Mouse (Mus musculus): ENCODE results near the gene Usp35. TPM values are rescaled to one million over a fixed set of nuclear protein-coding genes. Genes with fewer than 3 reads are reported as not detected.

Gene Usp35
- polyA plus RNA-seq (2011; ENCODE audit: insufficient read depth, insufficient read length, low replicate concordance, missing spikeins), result 3.8 and 6.4 TPM in 2 replicates

DNA sequence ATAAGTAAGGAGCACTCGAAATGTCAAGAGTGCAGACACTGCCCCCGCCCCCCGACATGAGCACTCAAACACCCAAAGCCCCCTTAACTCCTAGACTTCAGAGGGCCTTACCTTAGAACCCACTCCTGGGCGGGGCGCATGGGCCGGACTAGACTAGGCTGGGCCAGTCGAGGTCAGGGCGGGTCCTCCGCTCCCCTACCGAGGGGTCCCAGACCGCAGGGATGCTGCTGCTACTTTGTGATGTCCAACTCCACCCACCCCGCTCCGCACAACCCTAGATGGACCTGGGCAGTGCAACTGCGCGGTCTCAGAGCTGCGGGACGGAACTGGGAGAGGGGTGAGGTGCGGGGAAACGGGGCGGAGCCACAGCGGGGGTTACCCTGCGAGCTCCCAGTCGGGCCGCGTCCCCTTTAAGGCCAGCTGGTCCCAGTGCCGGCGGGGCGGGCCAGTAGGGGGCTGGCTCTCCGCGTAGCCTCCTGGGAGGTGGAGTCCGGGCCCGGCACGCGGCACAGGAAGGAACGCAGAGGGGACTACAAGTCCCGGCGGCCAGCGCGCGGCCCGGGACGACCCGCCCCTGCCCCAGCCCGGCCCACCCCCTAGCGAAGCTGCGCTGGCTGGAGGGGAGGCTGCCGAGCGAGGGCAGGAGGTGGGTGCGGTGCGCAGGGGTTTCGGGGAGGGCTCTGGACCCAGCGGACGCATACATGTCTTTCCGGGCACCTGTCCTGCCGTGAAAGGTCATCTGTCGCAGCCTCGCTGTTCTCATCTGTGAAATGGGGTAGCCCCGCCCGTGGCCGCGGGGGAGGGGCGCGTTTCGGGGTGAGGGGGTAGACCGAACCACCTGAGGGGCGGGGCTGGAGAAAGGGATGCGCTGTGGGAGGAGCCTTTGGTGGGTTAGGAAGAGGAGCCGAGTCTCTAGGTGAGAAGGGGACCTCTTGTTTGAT, at the start of gene Usp35, which contains the start of gene Kctd21:
Usp35 (minus strand) TSS at position 295 of the 941 bp plus-strand sequence.
Kctd21 (plus strand) TSS at position 602 of the 941 bp plus-strand sequence.
- H3K27ac ChIP-seq (ENCODE audit: control insufficient read depth, insufficient read depth, low read depth, low read length, poor library complexity), result peak within 1 kb of the TSS; percentile 50; the same call in 1 of the 2 replicates
- peak; percentile 13; the same call in 1 of the 2 replicates for TF ChIP-seq CTCF (IDR thresholded peaks at IDR 0.05; ENCODE audit: control insufficient read depth, insufficient read depth, low read length)
- TF ChIP-seq POLR2A (IDR thresholded peaks at IDR 0.05; ENCODE audit: borderline replicate concordance, control insufficient read depth, low read depth, low read length), result peak; percentile 45; the same call in 1 of the 2 replicates
- 1% methylated on average over 68 of the region's 68 CpGs for WGBS
- H3K4me3 ChIP-seq (replicated peaks; ENCODE audit: control insufficient read depth, low read depth, low read length), result peak within 1 kb of the TSS; percentile 97
- H3K4me1 ChIP-seq (ENCODE audit: control insufficient read depth, insufficient read depth, low read length), result no peaks in the 10 kb centered on the region

DNA sequence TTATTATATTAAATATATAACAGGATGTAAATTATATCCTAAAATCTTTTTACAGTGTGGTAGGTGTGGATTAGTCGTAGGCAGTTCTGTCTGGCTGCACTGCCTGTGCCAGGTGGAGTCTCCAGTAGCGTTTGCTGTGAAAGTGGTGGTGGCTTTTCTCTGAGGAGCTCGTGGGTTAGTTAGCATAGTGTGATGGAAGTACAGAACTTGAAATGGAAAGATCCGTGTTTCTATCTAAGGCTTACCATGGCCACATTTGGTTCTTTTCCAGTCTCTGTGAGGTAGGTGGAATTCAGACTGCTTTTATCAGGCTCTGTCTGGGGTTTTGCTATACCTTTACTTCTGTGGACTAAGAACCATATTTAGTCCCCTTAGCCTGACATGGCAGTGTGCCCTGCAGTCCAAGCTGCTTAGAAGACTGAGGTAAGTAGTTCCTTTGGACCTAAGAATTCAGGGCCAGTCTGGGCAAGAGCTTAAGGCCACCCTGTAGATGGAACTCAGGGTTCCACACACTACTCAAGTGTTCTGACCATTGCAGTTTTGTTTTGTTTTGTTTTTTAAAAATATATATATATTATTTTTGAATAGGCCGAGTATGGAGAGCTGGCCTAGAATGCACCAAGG, 48.8 kb upstream of the Usp35 start:
- 86% methylated on average over 5 of the region's 5 CpGs for WGBS
- H3K27ac ChIP-seq (ENCODE audit: control insufficient read depth, insufficient read depth, low read depth, low read length, poor library complexity), result no peak overlapping the region
- no peak for TF ChIP-seq POLR2A (IDR thresholded peaks at IDR 0.05; ENCODE audit: borderline replicate concordance, control insufficient read depth, low read depth, low read length)
- TF ChIP-seq CTCF (IDR thresholded peaks at IDR 0.05; ENCODE audit: control insufficient read depth, insufficient read depth, low read length), result no peak
- H3K4me1 ChIP-seq (ENCODE audit: control insufficient read depth, insufficient read depth, low read length), result no peaks in the 10 kb centered on the region; the same call in 1 of the 2 replicates
- H3K4me3 ChIP-seq (replicated peaks; ENCODE audit: control insufficient read depth, low read depth, low read length), result no peak overlapping the region

DNA sequence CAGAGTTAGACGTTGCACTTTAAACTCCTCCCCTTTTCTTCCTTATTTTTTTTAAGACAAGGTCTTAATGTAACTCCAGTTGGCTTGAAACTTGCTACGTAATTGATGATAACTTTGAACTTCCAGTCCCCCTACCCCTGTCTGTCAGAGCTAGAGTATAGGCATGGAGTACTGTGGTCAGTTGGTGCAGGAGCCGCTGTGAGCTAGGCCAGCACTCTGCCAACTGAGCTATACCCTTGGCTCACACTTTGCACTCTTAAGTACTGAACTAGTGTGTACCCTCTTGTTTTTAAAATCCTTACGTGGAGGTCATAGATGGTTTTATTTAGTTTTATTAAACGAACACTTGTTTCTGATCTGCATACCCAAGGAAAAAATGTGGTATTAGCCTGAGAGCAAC, 47.5 kb upstream of the Usp35 start:
- H3K4me1 ChIP-seq (ENCODE audit: control insufficient read depth, insufficient read depth, low read length), result no peaks in the 10 kb centered on the region; the same call in 1 of the 2 replicates
- H3K27ac ChIP-seq (ENCODE audit: control insufficient read depth, insufficient read depth, low read depth, low read length, poor library complexity), result no peak overlapping the region
- TF ChIP-seq POLR2A (IDR thresholded peaks at IDR 0.05; ENCODE audit: borderline replicate concordance, control insufficient read depth, low read depth, low read length), result no peak
- no peak for TF ChIP-seq CTCF (IDR thresholded peaks at IDR 0.05; ENCODE audit: control insufficient read depth, insufficient read depth, low read length)
- no peak overlapping the region for H3K4me3 ChIP-seq (replicated peaks; ENCODE audit: control insufficient read depth, low read depth, low read length)
- 85% methylated on average over 5 of the region's 5 CpGs for WGBS

DNA sequence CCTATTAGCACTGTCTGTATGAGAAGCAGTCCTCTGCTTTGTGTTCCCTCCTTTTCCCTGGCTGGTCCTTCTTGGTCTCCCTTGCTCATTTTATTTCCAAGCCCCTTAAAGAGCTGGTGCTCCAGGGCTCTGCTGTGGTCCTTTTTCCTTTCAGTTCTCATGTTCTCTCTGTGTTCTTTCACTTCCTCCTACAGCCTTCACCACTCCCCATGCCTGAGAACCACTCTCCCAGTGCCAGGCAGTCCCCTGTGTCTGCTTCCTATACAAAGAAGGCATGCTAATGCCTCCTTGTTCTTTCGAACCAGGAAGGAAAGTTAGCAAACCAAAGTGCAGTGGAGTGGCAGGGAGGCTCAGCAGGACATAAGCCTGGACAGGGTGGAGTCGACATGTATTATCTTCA, 44.1 kb upstream of the Usp35 start:
- peaks cover 1% of the 10 kb centered on the region for H3K4me1 ChIP-seq (ENCODE audit: control insufficient read depth, insufficient read depth, low read length)
- 51% methylated on average over 2 of the region's 2 CpGs for WGBS
- H3K4me3 ChIP-seq (replicated peaks; ENCODE audit: control insufficient read depth, low read depth, low read length), result no peak overlapping the region
- TF ChIP-seq CTCF (IDR thresholded peaks at IDR 0.05; ENCODE audit: control insufficient read depth, insufficient read depth, low read length), result no peak
- no peak for TF ChIP-seq POLR2A (IDR thresholded peaks at IDR 0.05; ENCODE audit: borderline replicate concordance, control insufficient read depth, low read depth, low read length)
- no peak overlapping the region for H3K27ac ChIP-seq (ENCODE audit: control insufficient read depth, insufficient read depth, low read depth, low read length, poor library complexity)

DNA sequence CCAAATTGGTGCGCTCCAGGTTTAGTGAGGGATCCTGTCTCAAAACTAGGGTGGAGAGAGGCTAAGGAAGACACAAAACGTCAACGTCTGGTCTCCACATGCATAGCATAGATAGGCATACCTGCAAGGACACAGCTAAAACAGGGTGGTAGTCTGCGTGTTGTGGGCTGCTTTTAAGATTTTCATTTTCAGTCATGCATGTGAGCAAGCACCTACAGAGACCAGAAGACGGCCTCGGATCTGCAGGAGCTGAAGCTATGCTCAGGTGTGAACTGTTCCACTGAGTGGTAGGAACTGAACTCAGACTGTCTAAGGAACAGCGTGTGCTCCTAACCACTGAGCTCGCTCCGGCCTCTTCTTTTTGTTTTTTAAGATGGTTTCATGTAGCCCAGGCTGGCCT, 43.3 kb upstream of the Usp35 start:
- Histone ChIP-seq H3K27ac (ENCODE audit: control insufficient read depth, insufficient read depth, low read depth, low read length, poor library complexity) (no peak overlapping the region), H3K4me1 (ENCODE audit: control insufficient read depth, insufficient read depth, low read length) (peaks cover 4% of the 10 kb centered on the region), H3K4me3 (replicated peaks; ENCODE audit: control insufficient read depth, low read depth, low read length) (no peak overlapping the region)
- TF ChIP-seq POLR2A (IDR thresholded peaks at IDR 0.05; ENCODE audit: borderline replicate concordance, control insufficient read depth, low read depth, low read length), result no peak
- 90% methylated on average over 9 of the region's 9 CpGs for WGBS

DNA sequence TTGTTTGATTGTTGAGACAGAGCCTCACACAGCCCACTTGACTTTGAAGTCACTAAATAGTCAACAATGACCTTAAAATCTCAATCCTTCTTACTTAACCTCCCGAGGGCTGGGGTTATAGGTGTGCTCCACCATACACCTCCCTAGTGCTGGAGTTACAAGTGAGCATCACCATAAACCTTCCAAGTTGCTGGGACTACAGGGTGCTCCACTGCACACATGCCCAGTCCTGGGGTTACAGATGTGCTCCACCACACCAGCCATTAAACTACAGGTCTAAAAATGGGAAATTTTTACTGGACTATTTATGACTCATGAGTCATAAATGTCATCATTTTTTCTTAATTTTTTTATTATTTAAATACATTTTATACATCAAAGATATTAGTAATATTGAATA, 34.1 kb upstream of the Usp35 start:
- 74% methylated on average over 1 of the region's 1 CpGs for WGBS
- TF ChIP-seq CTCF (IDR thresholded peaks at IDR 0.05; ENCODE audit: control insufficient read depth, insufficient read depth, low read length) (no peak), POLR2A (IDR thresholded peaks at IDR 0.05; ENCODE audit: borderline replicate concordance, control insufficient read depth, low read depth, low read length) (no peak)
- Histone ChIP-seq H3K4me1 (ENCODE audit: control insufficient read depth, insufficient read depth, low read length) (peaks cover 2% of the 10 kb centered on the region), H3K4me3 (replicated peaks; ENCODE audit: control insufficient read depth, low read depth, low read length) (no peak overlapping the region), H3K27ac (ENCODE audit: control insufficient read depth, insufficient read depth, low read depth, low read length, poor library complexity) (no peak overlapping the region)

DNA sequence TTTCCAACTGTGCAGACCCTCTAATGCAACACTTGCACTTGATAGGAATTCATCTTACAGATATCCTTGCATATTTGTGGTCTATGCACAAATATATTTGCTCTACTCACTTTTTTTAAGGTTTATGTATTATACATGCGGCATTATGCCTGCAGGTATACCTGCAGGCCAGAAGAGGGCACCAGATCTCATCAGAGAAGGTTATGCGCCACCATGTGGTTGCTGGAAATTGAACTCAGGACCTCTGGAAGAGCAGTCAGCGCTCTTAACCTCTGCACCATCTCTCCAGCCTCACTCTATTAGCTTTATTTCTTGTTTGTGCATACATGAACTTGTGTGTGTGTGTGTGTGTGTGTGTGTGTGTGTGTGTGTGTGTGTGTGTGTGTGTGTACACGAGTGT, 29.6 kb upstream of the Usp35 start:
- TF ChIP-seq POLR2A (IDR thresholded peaks at IDR 0.05; ENCODE audit: borderline replicate concordance, control insufficient read depth, low read depth, low read length) (no peak), CTCF (IDR thresholded peaks at IDR 0.05; ENCODE audit: control insufficient read depth, insufficient read depth, low read length) (peak; percentile 79)
- no peak overlapping the region for H3K4me3 ChIP-seq (replicated peaks; ENCODE audit: control insufficient read depth, low read depth, low read length)
- WGBS, result 29% methylated on average over 4 of the region's 4 CpGs
- no peaks in the 10 kb centered on the region; the same call in 1 of the 2 replicates for H3K4me1 ChIP-seq (ENCODE audit: control insufficient read depth, insufficient read depth, low read length)
- no peak overlapping the region for H3K27ac ChIP-seq (ENCODE audit: control insufficient read depth, insufficient read depth, low read depth, low read length, poor library complexity)

DNA sequence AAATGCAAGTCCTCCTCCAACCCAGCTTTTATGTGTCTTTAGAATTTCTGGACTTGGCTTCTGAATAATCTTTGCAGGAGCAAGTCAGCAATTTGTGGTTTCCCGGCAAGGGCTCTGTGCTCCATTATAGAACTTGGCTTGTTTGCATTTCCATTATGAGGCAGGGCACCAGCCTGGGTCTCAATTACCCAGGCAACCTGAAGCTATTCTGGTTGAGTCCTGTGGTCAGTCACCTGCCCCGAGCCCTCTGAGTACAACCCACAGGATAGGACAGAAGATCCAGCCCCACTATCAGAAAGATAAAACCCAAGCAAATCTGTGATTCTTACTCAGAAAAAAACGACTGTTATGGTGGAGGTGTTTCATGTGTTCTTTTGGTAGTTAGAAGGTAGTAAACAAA, 29.1 kb upstream of the Usp35 start:
- Histone ChIP-seq H3K4me1 (ENCODE audit: control insufficient read depth, insufficient read depth, low read length) (no peaks in the 10 kb centered on the region; the same call in 1 of the 2 replicates), H3K4me3 (replicated peaks; ENCODE audit: control insufficient read depth, low read depth, low read length) (no peak overlapping the region), H3K27ac (ENCODE audit: control insufficient read depth, insufficient read depth, low read depth, low read length, poor library complexity) (no peak overlapping the region)
- 64% methylated on average over 3 of the region's 3 CpGs for WGBS
- TF ChIP-seq CTCF (IDR thresholded peaks at IDR 0.05; ENCODE audit: control insufficient read depth, insufficient read depth, low read length), result no peak
